Mouse (Mus musculus) liver, adult 2 months (tissue): ENCODE results near the gene Mael. TPM values are rescaled to one million over a fixed set of nuclear protein-coding genes. Genes with fewer than 3 reads are reported as not detected.
A peak's percentile ranks its signal among the peaks of the same experiment; 100 is the strongest.

Experiments used
- DNase-seq: peaks from one replicate; pipeline ENCODE4 v3.0.0-alpha.2; 2011; ENCODE audit warnings: low read depth, low spot score; ENCODE audit errors: extremely low read depth
- H3K27ac ChIP-seq: fragments of 200-500 bp; replicated peaks from 2 replicates; pipeline ENCODE4 v1.5.1; 2012; ENCODE audit warnings: low read depth, mild to moderate bottlenecking, control low read depth, inconsistent platforms, low read length; ENCODE audit not compliant: insufficient read depth
- H3K27me3 ChIP-seq: fragments of 200-500 bp; 2 replicates; pipeline ENCODE4 v1.6.1; 2012; ENCODE audit warnings: mild to moderate bottlenecking, moderate library complexity, low read length, inconsistent platforms; ENCODE audit not compliant: control insufficient read depth, insufficient read depth
- H3K36me3 ChIP-seq: fragments of 200-500 bp; 2 replicates; pipeline ENCODE4 v1.6.1; 2012; ENCODE audit warnings: low read length, inconsistent platforms; ENCODE audit not compliant: control insufficient read depth, insufficient read depth
- H3K4me1 ChIP-seq: fragments of 200-500 bp; 2 replicates; pipeline ENCODE4 v1.6.1; 2011; ENCODE audit warnings: low read length; ENCODE audit not compliant: control insufficient read depth, insufficient read depth
- H3K4me3 ChIP-seq: fragments of 200-500 bp; 2 replicates; pipeline ENCODE4 v1.5.1; 2011; ENCODE audit warnings: low read depth, mild to moderate bottlenecking, control low read depth, low read length, moderate library complexity; ENCODE audit not compliant: insufficient read depth
- H3K79me2 ChIP-seq: fragments of 200-500 bp; 2 replicates; pipeline ENCODE4 v1.6.1; 2012; ENCODE audit warnings: inconsistent platforms, mild to moderate bottlenecking, low read length, moderate library complexity; ENCODE audit not compliant: control insufficient read depth, insufficient read depth
- H3K9ac ChIP-seq: fragments of 200-500 bp; 2 replicates; pipeline ENCODE4 v1.6.1; 2012; ENCODE audit warnings: low read depth, mild to moderate bottlenecking, control low read depth, inconsistent platforms, low read length
- CTCF ChIP-seq: fragments of 200-500 bp; IDR thresholded peaks from 2 replicates; pipeline ENCODE4 v1.5.1; 2011; ENCODE audit warnings: low read depth, low read length, control low read depth
- POLR2A ChIP-seq: fragments of 200-500 bp; IDR thresholded peaks from 2 replicates; pipeline ENCODE4 v1.6.1; 2011; ENCODE audit warnings: low read length, control low read depth; ENCODE audit not compliant: insufficient read depth; ENCODE audit errors: extremely low read depth
- WGBS: fragments of 180-500 bp; shearing (Covaris S2); methylation state at CpG from one replicate; pipeline ENCODE4 v1.1.7; 2018; 5-methylcytosine and 5-hydroxymethylcytosine counted together
- polyA plus RNA-seq: library from polyadenylated mRNA; depleted of rRNA; stranded (reverse); fragments of >200 nt; gene quantifications from 2 replicates; pipeline ENCODE4 v1.2.3, GENCODE M21; 2012
- total RNA-seq: library from RNA; depleted of rRNA; stranded (reverse); fragments of >200 nt; gene quantifications from 2 replicates; pipeline ENCODE4 v1.2.3, GENCODE M21; 2014

The Mael gene
- total and polyA plus RNA-seq, 2 experiments: not detected

DNA sequence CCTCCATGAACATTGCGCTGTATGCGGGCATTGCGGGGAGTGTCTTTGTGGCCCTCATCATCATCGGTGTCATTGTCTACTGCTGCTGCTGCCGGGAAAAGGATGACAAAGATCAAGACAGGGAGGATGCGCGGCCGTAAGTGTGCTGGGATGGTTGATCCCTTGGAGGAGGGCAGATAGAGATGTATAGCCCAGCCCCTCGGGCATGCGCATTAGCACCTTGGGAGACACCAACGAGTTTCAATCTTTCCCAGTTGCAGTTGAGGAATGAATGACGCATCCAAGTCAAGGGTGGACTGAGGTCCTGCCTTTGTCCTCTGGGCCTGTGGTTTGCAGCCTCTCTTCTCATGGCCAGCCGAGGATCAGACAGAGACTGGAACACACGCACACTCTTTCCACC, 74.0 kb downstream of the Mael start:
- no peak overlapping the region for H3K4me3 ChIP-seq
- H3K4me1 ChIP-seq: no peaks in the 10 kb centered on the region
- TF ChIP-seq CTCF: no peak
- no peak for TF ChIP-seq POLR2A
- H3K79me2 ChIP-seq: no peaks in the 10 kb centered on the region
- H3K27me3 ChIP-seq: peaks cover under 1% of the 10 kb centered on the region; the same call in 1 of the 2 replicates
- no peak overlapping the region for H3K27ac ChIP-seq
- DNase-seq: no peak
- no peaks in the 10 kb centered on the region for H3K36me3 ChIP-seq
- H3K9ac ChIP-seq: no peak overlapping the region
- WGBS: 91% methylated on average over 14 of the region's 14 CpGs

DNA sequence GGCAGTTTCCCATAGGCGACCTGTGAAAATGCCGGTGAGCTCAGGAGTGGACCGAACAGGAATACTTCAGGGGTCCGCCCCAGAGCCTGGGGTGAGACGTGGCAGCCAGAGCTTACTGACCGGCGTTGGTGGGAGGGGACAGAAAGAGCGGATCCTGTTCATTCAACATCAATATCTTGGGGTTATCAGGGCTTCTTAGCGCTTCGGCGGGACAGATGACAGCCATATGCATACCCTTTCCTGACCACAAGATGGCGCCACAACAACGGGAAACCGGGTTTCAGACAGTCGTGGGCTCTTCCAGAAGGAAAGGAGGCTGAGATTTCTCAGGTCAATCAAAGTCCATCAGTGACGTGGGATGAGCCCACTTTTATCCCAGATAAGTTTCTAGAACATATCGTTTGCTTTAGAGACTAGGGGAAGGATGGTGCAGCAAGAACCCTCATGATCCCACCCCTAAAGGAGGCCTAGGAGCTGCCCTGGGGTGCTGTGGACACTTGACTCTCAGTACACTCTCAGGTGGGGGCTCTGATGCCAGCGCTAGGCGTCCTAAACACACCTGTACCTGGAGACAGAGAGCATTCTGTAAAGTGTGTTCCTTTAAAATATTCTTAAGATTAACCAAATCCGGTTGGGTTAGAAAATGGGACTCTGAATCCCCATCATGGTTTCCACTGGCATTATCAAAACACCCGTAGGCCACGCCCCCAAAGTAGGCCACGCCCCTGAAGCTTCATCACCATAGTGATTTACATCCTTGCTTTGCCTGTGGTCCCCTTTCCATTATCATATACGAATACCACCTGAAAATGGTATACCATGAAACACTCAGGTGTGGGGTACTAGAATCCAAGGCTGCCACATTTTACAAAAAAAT, 77.7 kb downstream of the Mael start:
- H3K4me3 ChIP-seq: no peak overlapping the region
- DNase-seq: peak; percentile 32

DNA sequence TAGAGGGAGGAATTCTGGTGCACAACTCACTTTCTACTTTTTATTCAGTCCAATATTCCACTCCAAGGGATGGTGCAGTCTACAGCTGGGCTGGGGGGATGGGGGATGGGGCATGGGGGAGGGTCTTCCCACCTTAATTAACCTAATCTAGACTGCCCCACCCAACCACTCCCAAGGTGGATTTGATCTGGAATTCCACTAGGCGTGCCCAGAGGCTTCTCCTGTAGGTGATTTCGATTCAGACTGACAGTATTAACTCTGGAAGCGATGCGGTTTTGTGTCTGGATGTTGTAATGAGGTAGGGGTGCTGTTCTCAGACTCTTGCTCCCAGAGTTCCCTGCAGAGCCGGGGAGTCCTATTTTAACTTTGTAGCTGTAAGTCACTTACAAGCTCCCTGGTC, 78.4 kb downstream of the Mael start:
- Histone ChIP-seq H3K4me3 (no peak overlapping the region), H3K27me3 (peaks cover 4% of the 10 kb centered on the region), H3K27ac (no peak overlapping the region), H3K4me1 (no peaks in the 10 kb centered on the region), H3K9ac (no peak overlapping the region), H3K79me2 (no peaks in the 10 kb centered on the region), H3K36me3 (no peaks in the 10 kb centered on the region)
- DNase-seq: no peak
- WGBS: 53% methylated on average over 5 of the region's 5 CpGs
- TF ChIP-seq POLR2A (no peak), CTCF (no peak)

More for the DNA sequence above, 77.7 kb downstream of the Mael start:
- WGBS: 18% methylated on average over 24 of the region's 24 CpGs
- TF ChIP-seq POLR2A (no peak), CTCF (peak; percentile 84)
- Histone ChIP-seq H3K79me2 (no peaks in the 10 kb centered on the region), H3K27me3 (peaks cover 3% of the 10 kb centered on the region; the same call in 1 of the 2 replicates), H3K36me3 (no peaks in the 10 kb centered on the region), H3K4me1 (no peaks in the 10 kb centered on the region), H3K27ac (no peak overlapping the region), H3K9ac (no peak overlapping the region)

DNA sequence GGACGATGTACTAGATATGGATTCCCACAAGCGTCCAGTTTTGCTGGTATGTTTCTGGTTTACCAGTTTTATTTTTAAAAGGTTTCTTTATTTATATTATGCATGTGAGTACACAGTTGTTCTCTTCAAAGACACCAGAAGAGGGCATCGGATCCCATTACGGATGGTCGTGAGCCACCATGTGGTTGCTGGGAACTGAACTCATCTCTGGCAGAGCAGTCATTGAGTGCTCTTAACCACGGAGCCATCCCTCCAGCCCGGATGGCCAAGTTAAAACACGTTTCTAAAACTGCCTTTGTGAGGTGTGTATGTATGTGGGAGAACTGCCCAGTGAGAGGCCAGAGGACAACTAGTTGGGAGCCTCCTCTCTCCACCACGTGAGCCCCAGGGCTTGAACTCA, 79.9 kb downstream of the Mael start:
- 53% methylated on average over 9 of the region's 9 CpGs for WGBS
- TF ChIP-seq CTCF (no peak), POLR2A (no peak)

DNA sequence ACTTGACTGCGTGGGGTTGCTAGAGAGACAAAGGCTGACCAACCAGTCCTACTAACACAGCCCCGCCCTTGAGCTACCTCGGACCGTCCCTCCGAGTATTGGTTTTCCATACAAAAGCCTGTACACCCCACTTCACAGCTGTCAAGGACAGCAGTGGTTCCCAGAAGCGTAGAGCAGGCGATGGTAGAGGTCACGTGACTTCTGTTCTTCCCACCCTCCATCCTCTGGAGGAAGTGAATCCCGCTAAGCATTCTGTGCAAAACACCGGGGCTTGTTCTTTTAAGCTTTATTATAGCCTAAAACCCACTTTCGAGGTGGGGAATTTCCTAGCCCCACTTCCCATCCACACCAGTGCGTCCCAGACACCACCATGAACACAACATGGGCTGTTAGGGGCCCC, 80.8 kb downstream of the Mael start:
- H3K4me1 ChIP-seq: no peaks in the 10 kb centered on the region
- H3K79me2 ChIP-seq: no peaks in the 10 kb centered on the region
- H3K27me3 ChIP-seq: peaks cover 7% of the 10 kb centered on the region
- no peak overlapping the region for H3K9ac ChIP-seq
- no peak for TF ChIP-seq CTCF
- TF ChIP-seq POLR2A: no peak
- H3K27ac ChIP-seq: no peak overlapping the region
- DNase-seq: no peak
- no peak overlapping the region for H3K4me3 ChIP-seq
- H3K36me3 ChIP-seq: no peaks in the 10 kb centered on the region
- WGBS: 71% methylated on average over 12 of the region's 12 CpGs

More for the DNA sequence above, 79.9 kb downstream of the Mael start:
- Histone ChIP-seq H3K79me2 (no peaks in the 10 kb centered on the region), H3K4me3 (no peak overlapping the region), H3K36me3 (no peaks in the 10 kb centered on the region), H3K9ac (no peak overlapping the region), H3K4me1 (no peaks in the 10 kb centered on the region), H3K27me3 (peaks cover 7% of the 10 kb centered on the region), H3K27ac (no peak overlapping the region)
- DNase-seq: peak; percentile 29

DNA sequence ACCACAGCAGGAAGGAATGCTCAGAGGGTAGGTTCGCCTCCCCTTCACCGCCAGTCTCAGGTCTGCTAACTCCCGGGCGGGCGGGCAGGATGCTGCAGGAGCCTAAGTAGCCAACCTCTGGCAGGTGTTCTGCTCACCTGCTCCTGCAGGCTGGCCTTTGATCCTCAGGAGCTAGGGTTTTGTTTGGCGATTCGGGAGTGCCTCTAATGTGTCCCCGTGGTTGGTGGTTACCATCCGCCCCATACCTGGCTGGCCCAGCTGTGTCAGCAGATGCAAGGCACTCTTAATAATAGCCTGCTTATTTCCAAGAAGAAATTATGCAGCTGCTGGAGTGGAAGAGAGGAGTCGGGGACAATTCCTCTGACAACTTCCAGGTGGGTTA, 83.4 kb downstream of the Mael start:
- WGBS: 22% methylated on average over 10 of the region's 10 CpGs

More for the DNA sequence above, 83.4 kb downstream of the Mael start:
- DNase-seq: no peak
- H3K79me2 ChIP-seq: no peaks in the 10 kb centered on the region
- H3K27me3 ChIP-seq: peaks cover 7% of the 10 kb centered on the region
- no peak overlapping the region for H3K27ac ChIP-seq
- no peak overlapping the region for H3K9ac ChIP-seq
- H3K4me1 ChIP-seq: no peaks in the 10 kb centered on the region
- no peaks in the 10 kb centered on the region for H3K36me3 ChIP-seq
- TF ChIP-seq POLR2A: no peak
- TF ChIP-seq CTCF: no peak
- no peak overlapping the region for H3K4me3 ChIP-seq
